Mouse (Mus musculus) CD4-positive, CD25-positive, alpha-beta regulatory T cell, adult 9 weeks (primary cell): ENCODE data around the gene Usp49. TPM values are rescaled to one million over a fixed set of nuclear protein-coding genes. Genes with fewer than 3 reads are reported as not detected.

Source experiments
- polyA plus RNA-seq: library from polyadenylated mRNA; unstranded; fragments of 100-300 nt; shearing (Covaris generic); gene quantifications from one replicate; pipeline ENCODE4 v1.2.1, GENCODE M21; 2017

The Usp49 gene
- 0.61 TPM for polyA plus RNA-seq

DNA sequence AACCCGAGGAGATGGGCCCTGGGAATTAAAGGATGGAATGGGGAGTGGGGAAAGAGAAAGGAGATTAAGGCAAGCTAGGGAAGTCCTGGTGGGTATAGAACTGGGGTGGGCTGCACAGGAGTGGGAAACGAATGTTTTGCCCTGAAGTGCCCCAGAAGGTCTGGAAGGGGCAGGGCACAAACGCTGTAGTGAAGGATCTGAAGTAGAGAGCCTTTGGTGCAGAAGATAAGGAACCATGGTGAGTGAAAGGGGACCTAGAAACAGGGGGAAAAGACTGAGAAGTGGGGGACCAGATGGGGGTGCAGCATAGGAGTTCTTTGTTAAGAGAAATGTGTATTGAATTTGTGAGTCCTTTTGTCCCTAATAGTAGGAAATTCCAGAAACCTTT is at the start of gene Usp49:
TSS of gene Usp49 (plus strand) at position 13 of the 388 bp plus-strand sequence.

DNA sequence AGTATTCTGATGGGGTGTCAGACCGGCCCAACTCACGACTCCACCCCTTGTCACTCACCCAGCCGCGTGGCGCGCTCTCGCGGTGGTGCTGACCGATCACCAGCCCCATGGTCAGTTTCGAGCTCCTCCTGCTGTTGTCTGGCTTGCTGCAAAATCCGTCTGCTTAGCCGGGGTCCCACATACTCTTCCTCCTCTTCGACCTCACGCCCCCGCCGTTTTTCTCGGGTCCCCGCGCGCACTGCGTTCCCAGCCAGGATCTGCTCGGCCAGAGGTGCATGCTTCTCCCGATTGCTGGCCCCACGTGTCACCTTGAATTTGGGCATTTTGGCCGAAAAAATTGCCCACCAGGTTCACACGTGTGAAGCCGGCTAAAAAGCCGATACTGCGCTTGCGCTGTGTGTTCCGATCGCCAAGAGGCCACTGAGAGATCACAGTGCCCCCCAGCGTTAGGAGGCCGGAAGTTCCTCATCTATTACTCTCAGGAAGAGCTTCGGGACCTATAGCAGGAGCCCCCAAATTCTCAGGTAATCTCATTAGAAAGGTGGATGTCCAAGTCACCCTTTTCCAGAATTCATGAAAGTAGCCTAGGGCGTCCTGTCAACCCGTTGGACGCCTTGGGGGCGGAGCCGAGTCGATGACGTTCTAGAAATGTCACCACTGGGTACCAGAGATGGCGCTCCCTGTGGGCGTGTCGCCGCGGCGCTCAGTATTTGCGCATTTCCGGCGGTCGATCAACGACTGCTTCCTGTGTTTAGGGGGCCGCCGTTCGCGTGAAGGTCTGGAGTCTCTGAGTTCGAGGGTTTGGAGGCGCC is 19.4 kb upstream of the Usp49 start, which contains the start of the genes Bysl, Med20 and Gm20517:
TSS of gene Bysl (minus strand) at position 644 of the 812 bp plus-strand sequence.
TSS of gene Med20 (plus strand) at position 734 of the 812 bp plus-strand sequence.
TSS of gene Gm20517 (plus strand) at position 741 of the 812 bp plus-strand sequence.

DNA sequence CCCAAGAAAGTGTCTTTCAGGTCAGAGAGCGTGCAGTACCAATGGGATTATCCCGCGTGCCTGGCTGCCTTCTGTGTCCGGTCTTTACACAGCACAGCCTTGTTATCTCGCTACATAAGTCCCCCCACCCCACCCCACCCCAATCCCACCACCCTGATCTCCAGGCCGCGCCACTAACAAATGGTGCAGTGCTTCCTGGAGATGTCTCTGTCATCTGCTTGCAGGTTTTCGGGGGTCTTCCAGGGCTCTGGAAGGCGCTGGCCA is 57.8 kb downstream of the Usp49 start, which contains the start of gene Tomm6:
TSS of gene Tomm6 (minus strand) at position 43 of the 264 bp plus-strand sequence.

DNA sequence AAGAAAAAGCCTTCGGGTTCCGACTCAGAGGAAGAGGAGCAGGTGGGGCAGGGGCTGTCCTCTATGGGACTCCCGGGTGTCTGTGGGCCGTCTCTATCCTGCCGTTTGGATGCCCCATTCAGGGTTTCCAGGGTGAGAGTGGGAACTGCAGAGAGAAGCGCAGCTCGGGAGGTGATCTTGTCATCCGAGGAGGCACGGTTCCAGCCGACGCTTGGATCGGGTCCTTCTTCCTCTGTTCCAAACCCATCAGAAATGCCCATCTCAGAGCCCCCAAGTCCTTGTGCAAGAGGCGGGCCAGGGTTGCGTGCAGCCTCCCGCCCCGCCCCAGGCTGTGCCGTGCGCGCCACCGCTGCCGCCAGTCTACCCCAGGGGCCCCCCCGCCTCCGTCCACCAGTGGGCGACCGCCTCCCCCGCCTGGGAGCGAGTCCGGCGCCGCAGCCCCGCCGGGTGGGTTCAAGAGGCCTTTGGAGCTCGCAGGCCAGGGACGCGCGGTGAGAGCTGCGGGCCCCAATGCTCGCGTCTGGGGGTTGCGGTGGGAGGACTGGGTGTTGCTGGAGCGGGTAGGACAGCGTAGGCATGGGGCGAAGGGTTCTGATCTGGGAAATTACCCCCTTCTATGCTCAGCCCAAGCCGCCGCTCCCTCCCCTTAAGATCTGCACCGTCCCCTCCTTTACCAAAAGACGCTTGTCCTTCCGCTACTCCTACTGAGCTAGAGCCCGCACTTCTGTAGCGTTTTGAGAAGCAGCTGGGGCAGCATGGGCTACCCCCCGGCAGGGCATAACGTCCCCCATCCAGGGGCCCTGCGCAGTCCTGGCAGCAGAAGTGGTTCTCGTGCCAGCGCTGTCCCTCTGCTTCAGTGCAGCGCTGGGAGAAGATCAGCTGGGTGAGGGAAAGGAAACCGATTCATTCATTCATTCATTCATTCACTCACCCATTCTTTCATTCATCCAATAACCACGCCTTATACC is 58.4 kb downstream of the Usp49 start, which contains the start of gene Frs3:
TSS of gene Frs3 (plus strand) at position 423 of the 968 bp plus-strand sequence.

DNA sequence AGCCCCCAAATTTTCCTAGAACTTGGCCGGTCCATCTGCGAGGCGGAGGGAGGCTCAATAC is 63.8 kb downstream of the Usp49 start, which contains the start of gene Gm21981:
TSS of gene Gm21981 (minus strand) at position 14 of the 61 bp plus-strand sequence.

DNA sequence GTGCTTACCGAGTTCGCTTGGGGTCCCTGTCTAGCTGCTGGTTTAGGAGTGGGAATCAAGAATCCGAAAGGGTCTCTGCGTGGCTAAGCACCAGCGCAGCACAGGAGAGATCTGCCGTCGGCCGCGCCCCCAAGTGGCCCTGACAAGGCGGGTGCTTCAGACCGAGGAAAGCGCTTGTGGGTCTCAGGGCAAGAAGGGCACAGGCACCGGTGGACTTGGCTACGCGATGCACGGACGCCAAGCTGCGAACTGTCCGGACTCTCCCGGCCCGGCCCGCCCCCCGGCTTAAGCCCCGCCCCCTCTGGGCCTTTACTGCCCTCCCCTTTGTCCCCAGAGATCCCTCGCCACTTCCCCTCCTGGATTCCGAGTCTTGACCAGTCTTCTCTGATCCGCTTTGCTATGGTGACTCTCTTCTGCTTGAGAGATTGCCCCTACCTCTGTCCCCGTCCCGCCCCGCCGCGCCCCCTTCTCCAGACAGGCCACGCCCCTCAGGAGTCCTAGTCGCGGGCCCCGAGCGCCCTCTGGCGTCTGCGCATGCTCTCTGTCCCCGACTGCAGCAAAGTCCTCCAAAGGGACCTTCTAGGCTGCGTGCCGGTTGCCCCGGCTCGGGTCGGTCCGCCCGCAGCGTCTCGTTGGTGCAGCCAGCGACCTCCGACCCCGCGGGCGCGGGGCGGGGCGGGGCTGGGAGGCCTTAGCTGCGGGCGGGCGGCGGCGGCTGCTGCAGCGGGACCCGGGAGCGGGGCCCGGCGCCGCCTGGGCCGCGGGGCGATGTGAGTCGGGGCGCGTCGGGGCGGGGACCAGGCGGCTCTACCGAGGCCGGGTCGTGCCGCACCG is 64.2 kb downstream of the Usp49 start, which contains the start of gene Prickle4:
TSS of gene Prickle4 (minus strand) at position 234 of the 834 bp plus-strand sequence.

DNA sequence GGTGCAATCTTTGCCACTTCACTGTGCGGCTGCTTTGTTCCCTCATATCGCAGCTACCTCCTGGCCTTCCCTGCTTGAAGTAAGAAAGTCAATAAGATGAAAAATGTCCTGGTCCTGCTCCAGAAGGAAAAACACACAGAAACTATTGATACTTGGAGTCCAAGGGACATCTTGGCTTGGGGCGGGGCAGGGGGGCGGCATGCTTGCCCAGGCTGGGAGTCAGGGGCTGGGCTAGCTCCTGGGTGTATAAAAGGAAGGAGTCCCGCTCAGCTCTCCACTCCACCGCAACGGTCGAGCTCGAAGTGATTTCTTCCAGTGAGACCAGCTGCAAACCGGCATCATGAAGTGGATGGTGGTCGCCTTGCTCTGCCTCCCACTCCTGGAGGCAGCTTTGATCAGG is 96.1 kb downstream of the Usp49 start, which contains the start of gene Pgc:
TSS of gene Pgc (plus strand) at position 277 of the 400 bp plus-strand sequence.

Other genes starting within 250 kb of the Usp49 start
- 2.2 TPM for gene Guca1b, start 245.3 kb upstream of the Usp49 start, polyA plus RNA-seq
- gene Guca1a, start 230.1 kb upstream of the Usp49 start, polyA plus RNA-seq: not detected
- not detected for gene AI661453, start 194.1 kb upstream of the Usp49 start, polyA plus RNA-seq
- gene 1700001C19Rik, start 193.3 kb upstream of the Usp49 start, polyA plus RNA-seq: not detected
- gene Taf8, start 128.4 kb upstream of the Usp49 start, polyA plus RNA-seq: 60.2 TPM
- gene Ccnd3, start 125.6 kb upstream of the Usp49 start, polyA plus RNA-seq: 261 TPM
- 19.5 TPM for gene Bysl, start 19.2 kb upstream of the Usp49 start, polyA plus RNA-seq
- gene Med20, start 19.1 kb upstream of the Usp49 start, polyA plus RNA-seq: 45.5 TPM
- 0.29 TPM for gene Gm20517, start 19.1 kb upstream of the Usp49 start, polyA plus RNA-seq
- 288 TPM for gene Tomm6, start 57.7 kb downstream of the Usp49 start, polyA plus RNA-seq
- gene Frs3, start 58.3 kb downstream of the Usp49 start, polyA plus RNA-seq: 0.62 TPM
- gene Gm21981, start 63.8 kb downstream of the Usp49 start, polyA plus RNA-seq: not detected
- not detected for gene Prickle4, start 64.0 kb downstream of the Usp49 start, polyA plus RNA-seq
- gene Pgc, start 96.2 kb downstream of the Usp49 start, polyA plus RNA-seq: not detected
- 11.1 TPM for gene Tfeb, start 106.3 kb downstream of the Usp49 start, polyA plus RNA-seq
- not detected for gene Mdfi, start 204.0 kb downstream of the Usp49 start, polyA plus RNA-seq